Mouse (Mus musculus) limb, embryonic 11.5 days (tissue): Measurements from ENCODE around the gene B9d1. TPM values are rescaled to one million over a fixed set of nuclear protein-coding genes. Genes with fewer than 3 reads are reported as not detected.

Experiments
- ATAC-seq: fragments of 200-750 bp; cut with Nextera tagmentation; 2 replicates; pipeline ENCODE4 v1.8.0; 2017; ENCODE audit warnings: low read depth; ENCODE audit not compliant: insufficient number of reproducible peaks, low FRiP score, low TSS enrichment
- DNase-seq: peaks from one replicate; pipeline ENCODE4 v3.0.0-alpha.2; 2015; ENCODE audit warnings: low spot score
- H3K27ac ChIP-seq: fragments of 300-500 bp; sonication (generic); replicated peaks from 2 replicates; pipeline ENCODE4 v1.5.1; 2014; ENCODE audit warnings: low read depth, mild to moderate bottlenecking, low read length
- H3K27me3 ChIP-seq: fragments of 300-500 bp; sonication (generic); 2 replicates; pipeline ENCODE4 v1.6.1; 2014; ENCODE audit warnings: mild to moderate bottlenecking, low read length, mixed read lengths; ENCODE audit not compliant: control insufficient read depth, insufficient read depth
- H3K36me3 ChIP-seq: fragments of 300-500 bp; sonication (generic); 2 replicates; pipeline ENCODE4 v1.6.1; 2014; ENCODE audit warnings: mild to moderate bottlenecking, low read length, moderate library complexity, mixed read lengths; ENCODE audit not compliant: control insufficient read depth, insufficient read depth
- H3K4me1 ChIP-seq: fragments of 300-500 bp; sonication (generic); 2 replicates; pipeline ENCODE4 v1.6.1; 2014; ENCODE audit warnings: low read length, mixed read lengths; ENCODE audit not compliant: control insufficient read depth, insufficient read depth
- H3K4me2 ChIP-seq: fragments of 300-500 bp; sonication (generic); 2 replicates; pipeline ENCODE4 v1.6.1; 2014; ENCODE audit warnings: low read depth, mild to moderate bottlenecking, moderate library complexity; ENCODE audit not compliant: severe bottlenecking
- H3K4me3 ChIP-seq: fragments of 300-500 bp; sonication (generic); 2 replicates; pipeline ENCODE4 v1.5.1; 2014; ENCODE audit warnings: low read depth, low read length
- H3K9ac ChIP-seq: fragments of 300-500 bp; sonication (generic); 2 replicates; pipeline ENCODE4 v1.6.1; 2014; ENCODE audit warnings: mild to moderate bottlenecking, low read length
- H3K9me3 ChIP-seq: fragments of 300-500 bp; sonication (generic); 2 replicates; pipeline ENCODE4 v1.6.1; 2016; ENCODE audit warnings: low read length; ENCODE audit not compliant: control insufficient read depth
- WGBS: fragments of 180-500 bp; shearing (Covaris S2); extraction: QIAGEN DNeasy Blood & Tissue Kit; methylation state at CpG from one replicate; pipeline ENCODE4 v1.1.7; 2014; 5-methylcytosine and 5-hydroxymethylcytosine counted together
- polyA plus RNA-seq: library from polyadenylated mRNA; unstranded; fragments of >200 nt; fragmentation: Nextera tagmentation; extraction: Ambion mirVana; gene quantifications from 2 replicates; pipeline ENCODE4 v1.2.1, GENCODE M21; 2014

The B9d1 gene
- polyA plus RNA-seq, 1 experiment from 2014 or later = 40.9 TPM

DNA sequence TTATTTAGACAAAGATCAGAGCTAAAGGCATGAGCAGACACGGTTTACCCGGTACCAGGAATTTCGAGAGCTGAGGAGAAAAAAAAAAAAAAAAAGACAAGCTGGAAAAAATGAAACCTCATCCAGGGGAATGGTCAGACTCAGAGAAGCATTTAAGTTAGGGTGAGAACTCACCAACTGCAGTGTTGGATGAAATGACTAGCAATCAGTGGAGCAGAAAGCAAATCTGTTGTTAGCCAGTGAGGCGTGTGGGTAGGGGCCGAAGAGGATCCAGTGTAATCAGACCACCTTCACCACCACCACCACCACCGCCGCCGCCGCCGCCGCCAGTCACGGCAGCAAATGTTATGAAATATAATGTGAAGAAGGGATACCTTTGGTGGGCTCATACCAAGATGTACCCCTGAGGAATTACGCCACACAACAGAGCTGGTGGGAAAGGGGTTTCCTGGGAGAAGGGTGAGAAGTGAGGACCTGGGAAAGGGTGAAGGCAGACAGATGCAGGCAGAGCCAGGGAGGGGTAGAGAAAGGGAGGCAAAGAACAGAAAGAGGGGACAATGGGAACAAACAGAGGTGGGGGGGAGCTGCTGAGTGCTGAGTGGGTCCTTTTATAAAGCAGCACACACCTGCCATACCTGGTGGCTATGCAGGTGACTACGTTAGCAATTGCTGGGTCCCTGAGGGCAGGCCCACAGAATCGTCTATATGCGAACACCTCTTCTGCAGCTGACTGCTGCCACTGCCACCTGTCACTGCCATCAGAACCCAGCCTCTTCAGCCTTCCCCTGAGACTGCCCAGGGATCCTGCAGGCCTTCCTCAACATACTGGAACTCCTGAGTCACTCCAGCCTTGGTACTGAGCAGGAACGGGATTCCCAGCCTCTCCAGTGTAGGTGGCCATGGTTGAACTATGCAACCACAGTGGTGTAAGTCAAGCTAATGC is 27.1 kb upstream of the B9d1 start:
- Histone ChIP-seq H3K4me3 (no peak overlapping the region), H3K36me3 (no peaks in the 10 kb centered on the region), H3K9me3 (no peaks in the 10 kb centered on the region), H3K9ac (no peak overlapping the region), H3K27ac (no peak overlapping the region), H3K27me3 (no peaks in the 10 kb centered on the region), H3K4me1 (peaks cover 13% of the 10 kb centered on the region), H3K4me2 (no peak overlapping the region)
- no peak for DNase-seq
- ATAC-seq = no peak
- WGBS = 74% methylated on average over 17 of the region's 17 CpGs

DNA sequence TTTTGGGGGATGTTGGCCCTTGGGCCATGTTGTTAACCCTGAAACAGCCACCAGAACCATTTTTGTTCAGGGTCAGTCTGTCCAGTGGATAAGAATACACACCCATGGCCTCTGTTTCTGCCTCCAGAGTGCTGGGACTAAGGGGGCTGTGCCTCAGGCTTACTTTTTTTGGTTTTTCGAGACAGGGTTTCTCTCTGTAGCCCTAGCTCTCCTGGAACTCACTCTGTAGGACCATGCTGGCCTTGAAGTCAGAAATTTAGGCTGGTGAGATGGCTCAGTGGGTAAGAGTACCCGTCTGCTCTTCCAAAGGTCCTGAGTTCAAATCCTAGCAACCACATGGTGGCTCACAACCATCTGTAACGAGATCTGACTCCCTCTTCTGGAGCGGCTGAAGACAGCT is 26.2 kb upstream of the B9d1 start:
- Histone ChIP-seq H3K36me3 (no peaks in the 10 kb centered on the region), H3K27ac (no peak overlapping the region), H3K4me2 (no peak overlapping the region), H3K27me3 (no peaks in the 10 kb centered on the region), H3K4me3 (no peak overlapping the region), H3K4me1 (peaks cover 15% of the 10 kb centered on the region), H3K9me3 (no peaks in the 10 kb centered on the region), H3K9ac (no peak overlapping the region)
- ATAC-seq (no peak), DNase-seq (no peak)
- WGBS = 89% methylated on average over 4 of the region's 4 CpGs

- Histone ChIP-seq H3K36me3 (no peaks in the 10 kb centered on the region), H3K4me2 (no peak overlapping the region; the same call in 1 of the 2 replicates), H3K27me3 (no peaks in the 10 kb centered on the region), H3K9me3 (no peaks in the 10 kb centered on the region), H3K4me1 (peaks cover 32% of the 10 kb centered on the region), H3K4me3 (no peak overlapping the region), H3K9ac (peak overlapping the region; percentile 27; the same call in 1 of the 2 replicates), H3K27ac (no peak overlapping the region)
- 60% methylated on average over 9 of the region's 9 CpGs for WGBS
- ATAC-seq = no peak
- DNase-seq = no peak
Observed at GRCm38 (mm10) chr11:61481239-61482090, 23.5 kb upstream of the B9d1 start.

- Histone ChIP-seq H3K4me1 (peaks cover 40% of the 10 kb centered on the region), H3K9ac (no peak overlapping the region), H3K9me3 (no peaks in the 10 kb centered on the region), H3K4me2 (0 out of 2 replicates have a peak overlapping the region, but pooled peaks have one; percentile 8), H3K27me3 (no peaks in the 10 kb centered on the region), H3K36me3 (peaks cover 6% of the 10 kb centered on the region), H3K4me3 (no peak overlapping the region), H3K27ac (peak overlapping the region; percentile 100)
- 17% methylated on average over 13 of the region's 13 CpGs for WGBS
- DNase-seq = peak; percentile 75
- ATAC-seq = no peak
Observed at GRCm38 (mm10) chr11:61483226-61483845, 21.6 kb upstream of the B9d1 start.

- WGBS = 2% methylated on average over 10 of the region's 10 CpGs
- Histone ChIP-seq H3K36me3 (peaks cover 9% of the 10 kb centered on the region), H3K9me3 (no peaks in the 10 kb centered on the region), H3K27me3 (no peaks in the 10 kb centered on the region), H3K9ac (peak overlapping the region; percentile 68), H3K27ac (peak overlapping the region; percentile 100), H3K4me3 (peak overlapping the region; percentile 17; the same call in 1 of the 2 replicates), H3K4me1 (peaks cover 40% of the 10 kb centered on the region), H3K4me2 (peak overlapping the region; percentile 94)
- ATAC-seq = no peak
- no peak for DNase-seq
Observed at GRCm38 (mm10) chr11:61484256-61484612, 20.7 kb upstream of the B9d1 start.

DNA sequence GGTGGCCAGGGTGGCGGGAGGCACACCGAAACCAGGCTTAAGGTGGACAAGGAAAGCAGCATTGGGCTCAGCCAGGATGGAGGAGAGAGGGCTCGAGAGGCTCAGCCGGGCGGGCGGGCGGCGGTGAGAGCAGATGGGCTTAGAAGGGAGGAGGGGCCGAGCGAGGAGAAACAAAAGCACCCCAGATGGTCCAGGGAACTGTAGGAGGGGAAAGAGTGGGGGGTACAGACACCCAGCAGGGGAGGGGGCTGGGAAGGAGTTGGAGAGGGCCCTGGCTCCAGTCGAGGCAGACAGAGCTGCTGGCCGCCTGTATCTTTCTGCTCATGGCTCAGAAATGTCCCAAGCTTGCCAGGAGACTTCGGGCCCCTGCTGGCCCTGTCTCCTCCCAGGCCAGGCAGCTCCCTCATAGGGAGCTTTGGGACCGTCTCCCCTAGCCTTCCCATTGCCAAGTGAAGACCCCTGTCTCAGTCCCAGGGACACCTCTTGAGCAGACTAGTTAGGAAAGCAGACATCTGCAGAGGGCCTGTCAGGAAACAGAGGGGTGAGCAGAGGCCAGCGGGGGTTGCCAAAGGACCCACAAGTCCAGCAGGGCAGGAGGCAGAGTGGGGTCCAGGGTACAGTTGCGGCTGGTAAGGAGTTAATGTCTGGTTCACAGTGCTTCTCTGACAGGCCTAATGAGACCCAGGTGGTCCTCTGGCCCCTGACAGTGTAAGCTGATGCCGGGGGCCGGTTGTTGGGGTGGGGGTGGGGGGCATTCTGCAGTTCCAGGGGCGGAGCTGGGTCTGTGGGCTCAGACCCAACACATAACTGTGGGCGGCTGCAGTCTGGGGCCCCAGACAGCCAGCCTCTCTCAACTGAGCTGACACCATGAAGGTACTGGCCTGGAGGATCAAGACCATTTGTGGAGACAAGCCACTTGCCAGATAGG is 20.1 kb upstream of the B9d1 start, which contains the start of gene Mfap4:
Mfap4 (plus strand) TSS at position 819 of the 928 bp plus-strand sequence.
- Histone ChIP-seq H3K27ac (peak within 1 kb of the TSS; percentile 100), H3K4me1 (peaks cover 40% of the 10 kb centered on the region), H3K36me3 (peaks cover 9% of the 10 kb centered on the region), H3K9me3 (no peaks in the 10 kb centered on the region), H3K4me2 (peak within 1 kb of the TSS; percentile 94), H3K27me3 (no peaks in the 10 kb centered on the region), H3K9ac (peak within 1 kb of the TSS; percentile 81), H3K4me3 (peak within 1 kb of the TSS; percentile 53)
- DNase-seq (peak; percentile 92), ATAC-seq (peak; percentile 94)
- 3% methylated on average over 20 of the region's 20 CpGs for WGBS

DNA sequence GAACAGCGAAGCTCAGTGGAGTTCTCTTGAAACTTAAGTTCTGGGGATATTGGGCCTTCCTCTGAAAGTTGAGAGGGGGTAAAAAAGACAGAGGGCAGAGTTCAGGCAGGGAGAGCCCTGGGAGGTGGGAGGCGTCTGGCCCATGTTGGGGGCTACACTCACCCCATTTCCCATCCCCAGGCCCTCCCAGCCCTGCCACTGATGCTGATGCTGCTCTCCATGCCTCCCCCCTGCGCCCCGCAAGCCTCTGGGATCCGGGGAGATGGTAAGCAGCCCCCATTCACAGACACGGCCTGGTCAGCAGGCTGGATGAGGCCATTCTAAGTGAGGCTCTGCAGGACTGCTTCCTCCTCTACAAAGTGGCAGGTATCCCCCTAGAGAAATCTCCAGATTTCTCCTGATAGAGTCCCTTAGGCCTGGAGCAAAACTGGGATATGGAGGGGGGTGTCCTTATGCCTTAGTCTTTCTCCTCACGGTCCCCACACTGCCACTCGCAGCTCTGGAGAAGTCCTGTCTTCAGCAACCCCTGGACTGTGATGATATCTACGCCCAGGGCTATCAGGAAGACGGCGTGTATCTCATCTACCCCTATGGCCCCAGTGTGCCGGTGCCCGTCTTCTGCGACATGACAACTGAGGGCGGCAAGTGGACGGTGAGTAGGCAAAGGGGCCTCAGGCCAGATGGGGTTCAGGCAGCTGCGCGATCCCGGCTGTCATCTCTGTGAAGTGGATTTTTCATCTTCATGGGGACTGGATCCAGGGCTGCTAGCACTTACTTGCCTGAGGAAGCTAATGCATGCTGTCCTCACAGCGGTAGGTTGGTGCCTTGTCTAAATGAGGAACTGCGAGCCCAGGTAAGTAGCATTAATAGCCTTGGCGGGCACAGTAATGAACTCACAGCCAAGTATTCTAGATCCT is 19.1 kb upstream of the B9d1 start:
- WGBS = 33% methylated on average over 22 of the region's 22 CpGs
- Histone ChIP-seq H3K27ac (peak overlapping the region; percentile 100), H3K27me3 (no peaks in the 10 kb centered on the region), H3K4me2 (peak overlapping the region; percentile 94), H3K36me3 (peaks cover 15% of the 10 kb centered on the region), H3K4me1 (peaks cover 40% of the 10 kb centered on the region), H3K9ac (peak overlapping the region; percentile 81), H3K4me3 (peak overlapping the region; percentile 53), H3K9me3 (no peaks in the 10 kb centered on the region)
- peak; percentile 14; the same call in 1 of the 2 replicates for ATAC-seq
- no peak for DNase-seq
